Mouse (Mus musculus) brain, embryonic 14.5 days (tissue): ENCODE measurements around the gene Mcl1.

Experiments used
- CTCF ChIP-seq: fragments of 200-500 bp; IDR thresholded peaks from 2 replicates; pipeline ENCODE4 v1.5.1; 2012; ENCODE audit warnings: inconsistent platforms, mild to moderate bottlenecking, moderate library complexity, borderline replicate concordance; ENCODE audit not compliant: insufficient read depth, insufficient read length; ENCODE audit errors: extremely low read depth
- POLR2A ChIP-seq: fragments of 200-500 bp; IDR thresholded peaks from 2 replicates; pipeline ENCODE4 v1.6.1; 2012; ENCODE audit warnings: mild to moderate bottlenecking, inconsistent platforms, borderline replicate concordance; ENCODE audit not compliant: poor library complexity, insufficient read depth, insufficient read length, severe bottlenecking; ENCODE audit errors: extremely low read depth

DNA sequence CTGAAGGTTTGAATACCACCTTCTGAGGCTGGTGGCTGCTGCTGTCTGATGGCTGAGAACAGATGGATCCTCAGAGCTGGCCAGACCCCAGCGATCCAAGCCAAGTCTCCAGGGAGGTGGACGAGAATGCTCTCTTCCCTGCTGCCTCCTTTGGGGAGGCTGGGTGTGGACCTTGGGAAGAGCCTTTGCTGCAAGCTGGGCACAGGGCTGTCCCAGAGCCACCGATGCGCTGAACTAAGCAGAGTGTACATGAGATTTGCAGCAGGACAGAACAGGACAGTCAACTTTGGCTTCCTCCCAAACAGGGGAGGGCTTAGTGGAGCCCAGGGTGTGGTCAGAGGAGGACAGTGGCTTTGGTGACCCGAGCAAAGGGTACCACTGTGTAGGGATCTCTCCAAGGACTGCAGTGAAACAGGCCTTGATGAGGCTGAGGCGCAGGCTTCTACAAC lies 41.7 kb downstream of the Mcl1 start:
- no peak for TF ChIP-seq CTCF
- no peak for TF ChIP-seq POLR2A
